In genomic region chr13:44869418-44870119, GRCm38 (mm10) we compare ENCODE assay signal across 8 mouse cellular contexts.
DNase-seq lines count a peak whose midpoint lies in the region; ATAC-seq lines count a peak whose summit lies in the region.
"Not testable (repeated sequence)": the region's sequence is repeated elsewhere in the genome, so short reads cannot be mapped to it uniquely, and the experiment has no call there.

No protein-coding gene starts in this region.

- H3K9ac ChIP-seq in intestine, embryonic 16.5 days (ENCODE audit: low read depth, low read length) = not testable (repeated sequence)

- intact Hi-C loops in left cerebral cortex, postnatal 14 days (cut with DNase I) = not testable (repeated sequence)

- H3K27me3 ChIP-seq in intestine, embryonic 16.5 days (replicated peaks; ENCODE audit: control insufficient read depth, insufficient read depth, low read length) = not testable (repeated sequence)

- not testable (repeated sequence) for H3K4me3 ChIP-seq in intestine, embryonic 16.5 days (ENCODE audit: low read length)

- WGBS in intestine, embryonic 16.5 days = 77% methylated on average over 47 of the region's 47 CpGs

- DNase-seq in adipocyte (ENCODE audit: low spot score) = peak; percentile 100
- DNase-seq in embryo, embryonic 11.5 days (ENCODE audit: low read depth, low spot score) = peak; percentile 100
- peak; percentile 98 to 100 for DNase-seq in left cerebral cortex, postnatal 14 days (ENCODE audit: low spot score in 2 of 2)
- peak; percentile 100 for DNase-seq in mesoderm, embryonic 11.5 days (ENCODE audit: low read depth, low spot score)
- peak; percentile 99 for DNase-seq in right cerebral cortex, postnatal 14 days
- DNase-seq in urinary bladder, postnatal 36 days (ENCODE audit: low spot score in 2 of 2) = peak; percentile 100

- peak; percentile 89 for ATAC-seq in granulocyte monocyte progenitor cell, adult 5-6 weeks (replicated peaks; ENCODE audit: poor library complexity, severe bottlenecking)
- peak; percentile 100 for ATAC-seq in intestine, embryonic 16.5 days

- not testable (repeated sequence) for H3K4me2 ChIP-seq in intestine, embryonic 16.5 days (ENCODE audit: low read depth, low read length)

- H3K4me1 ChIP-seq in intestine, embryonic 16.5 days (ENCODE audit: control insufficient read depth, insufficient read depth, low read length) = not testable (repeated sequence)

- H3K27ac ChIP-seq in intestine, embryonic 16.5 days (ENCODE audit: low read length) = not testable (repeated sequence)

- H3K36me3 ChIP-seq in intestine, embryonic 16.5 days (ENCODE audit: control insufficient read depth, insufficient read depth, low read length) = not testable (repeated sequence)

- H3K9me3 ChIP-seq in intestine, embryonic 16.5 days (ENCODE audit: control insufficient read depth, low read length) = not testable (repeated sequence)
